Mouse (Mus musculus) liver, embryonic 14.5 days (tissue): ENCODE results near the gene Grin2b.

Source experiments
- CTCF ChIP-seq: IDR thresholded peaks from 2 replicates; pipeline ENCODE4 v1.5.1; 2016; ENCODE audit warnings: antibody characterized with exemption, low read depth, control low read depth
- EP300 ChIP-seq: IDR thresholded peaks from 2 replicates; pipeline ENCODE4 v1.6.1; 2016; ENCODE audit warnings: antibody characterized with exemption, low read depth

DNA sequence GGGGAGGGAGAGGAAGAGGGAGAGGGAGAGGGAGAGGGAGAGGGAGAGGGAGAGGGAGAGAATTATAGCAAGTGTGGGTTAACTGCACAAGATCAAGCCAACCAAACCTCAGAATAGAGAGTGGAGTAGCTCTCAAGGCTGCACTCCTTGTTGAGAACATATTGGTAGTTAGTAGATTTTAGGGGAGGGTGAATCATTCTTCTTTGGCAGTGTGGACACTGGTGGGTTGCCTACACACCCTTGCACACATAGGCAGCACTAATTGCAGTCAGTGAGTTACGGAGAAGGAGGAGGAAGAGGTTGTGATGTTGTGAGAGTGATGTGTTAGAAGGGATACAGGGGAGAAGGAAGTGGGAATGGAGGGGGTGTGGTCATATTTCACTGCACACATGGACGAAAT, 26.5 kb upstream of the Grin2b start:
- TF ChIP-seq CTCF (no peak), EP300 (no peak)
